Mouse (Mus musculus) ES-Bruce4 (cell line): ENCODE data around the gene Ints13. TPM values are rescaled to one million over a fixed set of nuclear protein-coding genes. Genes with fewer than 3 reads are reported as not detected.

Experiments
- H3K27ac ChIP-seq: 2 replicates; pipeline ENCODE4 v1.5.1; 2012; ENCODE audit warnings: low read length, inconsistent platforms; ENCODE audit not compliant: insufficient read depth
- H3K27me3 ChIP-seq: 2 replicates; pipeline ENCODE4 v1.6.1; 2012; ENCODE audit warnings: mild to moderate bottlenecking, low read length, inconsistent platforms; ENCODE audit not compliant: control insufficient read depth, poor library complexity, insufficient read depth, severe bottlenecking
- H3K36me3 ChIP-seq: 2 replicates; pipeline ENCODE4 v1.6.1; 2012; ENCODE audit warnings: inconsistent platforms, mild to moderate bottlenecking, low read length, moderate library complexity; ENCODE audit not compliant: control insufficient read depth, poor library complexity, insufficient read depth, severe bottlenecking
- H3K4me1 ChIP-seq: one replicate; pipeline ENCODE4 v1.8.1; 2011; ENCODE audit warnings: low read length; ENCODE audit not compliant: control insufficient read depth, insufficient read depth
- H3K4me3 ChIP-seq: 2 replicates; pipeline ENCODE4 v1.5.1; 2011; ENCODE audit warnings: low read depth, mild to moderate bottlenecking, low read length
- H3K9ac ChIP-seq: 2 replicates; pipeline ENCODE4 v1.6.1; 2012; ENCODE audit warnings: low read depth, mild to moderate bottlenecking, inconsistent platforms; ENCODE audit not compliant: poor library complexity, severe bottlenecking
- H3K9me3 ChIP-seq: replicated peaks from 2 replicates; pipeline ENCODE4 v1.6.1; 2012; ENCODE audit warnings: mild to moderate bottlenecking, low read length, inconsistent platforms; ENCODE audit not compliant: control insufficient read depth, poor library complexity, insufficient read depth, severe bottlenecking
- CTCF ChIP-seq: IDR thresholded peaks from one replicate; pipeline ENCODE4 v1.8.1; 2011; ENCODE audit warnings: low read depth, low read length
- EP300 ChIP-seq: IDR thresholded peaks from 2 replicates; pipeline ENCODE4 v1.6.1; 2011; ENCODE audit warnings: low read depth, low read length; ENCODE audit not compliant: insufficient read depth
- POLR2A ChIP-seq: IDR thresholded peaks from one replicate; pipeline ENCODE4 v1.8.1; 2011; ENCODE audit warnings: low read length; ENCODE audit not compliant: insufficient read depth
- polyA plus RNA-seq: library from polyadenylated mRNA; stranded (reverse); fragments of >200 nt; gene quantifications from 2 replicates; pipeline ENCODE4 v1.2.4, GENCODE M21; 2011; ENCODE audit warnings: low read depth; ENCODE audit not compliant: missing spikeins, insufficient read depth, insufficient read length

Gene Ints13
- polyA plus RNA-seq, result 106 and 118 TPM in 2 replicates

DNA sequence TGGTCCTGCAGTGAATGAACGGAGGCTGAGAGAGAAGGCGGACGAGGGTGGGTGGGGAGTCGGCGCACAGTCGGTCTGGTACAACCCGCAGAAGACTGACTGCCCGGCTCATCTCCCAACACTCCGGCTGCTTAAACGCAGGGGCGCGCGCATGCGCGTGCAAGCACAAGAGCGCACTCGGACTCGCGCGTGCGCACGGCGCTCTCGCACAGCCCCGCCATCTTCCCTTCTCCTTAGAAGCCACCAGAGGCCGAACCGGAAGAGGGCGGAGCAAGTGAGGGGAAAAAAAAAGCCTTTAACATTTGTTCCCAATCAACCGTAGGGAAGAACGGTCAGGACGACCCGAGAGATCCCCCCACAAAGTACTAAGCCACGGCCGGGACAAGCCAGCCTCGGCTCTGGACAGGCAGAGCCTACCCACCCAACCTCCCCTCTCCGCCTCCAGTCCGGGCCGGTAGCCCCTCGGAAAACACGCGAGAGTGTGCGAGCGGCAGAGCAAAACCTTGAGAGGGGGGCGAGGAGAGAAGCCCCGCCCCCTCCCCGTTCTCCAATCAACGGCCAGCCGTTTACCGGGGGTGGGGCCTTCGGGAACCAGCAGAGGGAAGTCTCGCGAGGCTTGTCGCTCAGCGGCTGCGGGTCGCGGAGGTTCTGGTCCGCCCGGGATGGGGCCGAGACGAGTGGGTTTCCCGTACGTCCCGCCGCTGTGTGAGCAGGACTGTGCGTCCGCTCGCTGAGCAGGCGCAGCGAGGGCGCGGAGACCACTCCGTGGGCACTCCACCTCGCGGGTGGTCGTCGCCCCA is at the start of gene Ints13:
Gene Ints13 (minus strand): TSS at position 526 of the 800 bp plus-strand sequence.
- Histone ChIP-seq H3K4me1 (peaks cover 3% of the 10 kb centered on the region), H3K27ac (peak within 1 kb of the TSS; percentile 62), H3K9ac (peak within 1 kb of the TSS; percentile 88), H3K4me3 (peak within 1 kb of the TSS; percentile 98), H3K36me3 (peaks cover 7% of the 10 kb centered on the region), H3K9me3 (no peaks in the 10 kb centered on the region), H3K27me3 (no peaks in the 10 kb centered on the region)
- TF ChIP-seq POLR2A (peak; percentile 86), EP300 (peak; percentile 57; the same call in 1 of the 2 replicates), CTCF (no peak)

DNA sequence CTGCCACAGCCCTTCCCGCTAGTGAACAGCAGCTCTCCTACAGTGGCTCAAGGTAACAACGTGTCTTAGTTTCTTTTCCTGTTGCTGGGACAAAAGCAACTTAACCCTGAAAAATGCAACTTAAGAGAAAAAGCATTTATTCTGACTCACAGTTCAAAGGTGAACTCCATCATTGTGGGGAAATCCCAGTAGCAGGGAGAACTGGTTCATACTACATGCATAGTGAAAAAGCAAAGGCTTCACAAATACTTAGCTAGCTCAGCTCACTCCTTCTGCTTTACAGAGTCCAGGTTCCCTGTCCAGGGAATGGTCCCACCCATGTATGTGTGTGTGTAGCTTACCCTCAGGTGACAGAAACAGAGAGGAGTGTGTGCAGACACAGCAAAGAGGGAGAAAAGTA is 39.0 kb upstream of the Ints13 start:
- H3K9ac ChIP-seq, result no peak overlapping the region
- H3K36me3 ChIP-seq, result peaks cover 73% of the 10 kb centered on the region
- no peak overlapping the region for H3K27ac ChIP-seq
- no peaks in the 10 kb centered on the region for H3K27me3 ChIP-seq
- no peak overlapping the region for H3K4me3 ChIP-seq
- peaks cover 4% of the 10 kb centered on the region for H3K4me1 ChIP-seq
- TF ChIP-seq CTCF (no peak), EP300 (no peak), POLR2A (no peak)
- no peaks in the 10 kb centered on the region for H3K9me3 ChIP-seq

DNA sequence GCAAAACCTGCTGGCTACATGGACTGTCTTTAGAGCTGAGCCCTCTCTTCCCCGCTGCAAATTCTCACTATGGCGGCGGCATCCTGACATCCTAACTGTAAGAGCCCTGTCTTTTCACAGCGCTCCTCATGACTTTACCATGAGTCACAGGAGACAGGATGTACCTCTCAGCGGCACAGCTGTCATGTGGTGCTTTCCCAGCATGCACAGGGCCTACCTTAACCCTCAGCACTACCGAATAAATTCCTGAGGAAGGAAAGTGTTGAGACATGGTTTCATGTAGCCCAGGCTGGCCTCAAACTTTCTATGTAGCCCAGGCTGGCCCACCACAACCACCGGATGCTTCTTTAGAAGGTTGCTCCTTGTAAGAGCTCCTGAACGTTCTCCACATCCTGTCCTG is 38.3 kb upstream of the Ints13 start:
- no peaks in the 10 kb centered on the region for H3K9me3 ChIP-seq
- no peak overlapping the region for H3K27ac ChIP-seq
- H3K4me3 ChIP-seq, result no peak overlapping the region
- no peaks in the 10 kb centered on the region for H3K27me3 ChIP-seq
- TF ChIP-seq CTCF (no peak), POLR2A (no peak), EP300 (no peak)
- H3K4me1 ChIP-seq, result peaks cover 6% of the 10 kb centered on the region
- H3K9ac ChIP-seq, result no peak overlapping the region
- peaks cover 67% of the 10 kb centered on the region for H3K36me3 ChIP-seq

DNA sequence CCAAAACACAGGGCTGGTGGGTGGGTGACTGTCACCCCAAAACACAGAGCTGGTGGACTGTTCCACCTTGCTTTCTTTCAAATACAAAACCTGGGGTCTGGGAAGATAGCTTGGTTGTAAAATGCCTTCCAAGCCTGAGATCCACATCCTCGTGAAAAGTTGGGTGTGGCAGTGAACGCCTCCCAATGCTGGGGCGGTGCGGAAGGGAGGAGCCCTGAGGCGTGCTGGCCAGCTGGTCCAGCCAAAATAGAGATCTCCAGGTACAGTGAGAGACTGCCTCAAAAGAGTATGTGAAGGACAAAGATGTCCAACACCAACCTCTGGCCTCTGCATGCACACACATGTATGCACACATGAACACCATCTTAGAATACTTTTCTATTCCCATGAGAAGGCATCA is 36.9 kb upstream of the Ints13 start:
- Histone ChIP-seq H3K36me3 (peaks cover 67% of the 10 kb centered on the region), H3K27me3 (no peaks in the 10 kb centered on the region), H3K9me3 (no peaks in the 10 kb centered on the region), H3K4me3 (no peak overlapping the region), H3K4me1 (peaks cover 6% of the 10 kb centered on the region), H3K27ac (no peak overlapping the region), H3K9ac (no peak overlapping the region)
- TF ChIP-seq CTCF (no peak), EP300 (no peak), POLR2A (no peak)

DNA sequence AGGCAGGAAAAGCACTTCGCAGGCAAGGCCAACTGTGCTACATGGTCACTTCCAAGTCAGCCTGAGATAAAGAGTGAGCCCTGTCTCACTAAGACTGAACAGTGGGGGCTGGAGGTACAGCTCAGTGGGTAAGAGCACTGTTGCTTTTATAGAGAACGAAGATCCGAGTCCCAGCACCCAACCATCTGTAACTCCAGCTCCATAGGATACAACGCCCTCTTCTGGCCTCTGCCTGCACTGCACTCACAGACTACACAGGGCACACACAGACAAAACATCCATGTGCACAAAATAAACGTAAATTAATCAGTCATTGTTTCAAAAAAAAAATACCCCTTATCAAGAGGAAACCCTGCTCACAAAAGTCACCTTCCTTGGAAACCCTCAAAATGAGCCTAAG is 36.3 kb upstream of the Ints13 start:
- no peaks in the 10 kb centered on the region for H3K9me3 ChIP-seq
- H3K9ac ChIP-seq, result no peak overlapping the region
- peaks cover 6% of the 10 kb centered on the region for H3K4me1 ChIP-seq
- H3K27me3 ChIP-seq, result no peaks in the 10 kb centered on the region
- H3K27ac ChIP-seq, result no peak overlapping the region
- TF ChIP-seq EP300 (no peak), POLR2A (no peak), CTCF (peak; percentile 42)
- H3K36me3 ChIP-seq, result peaks cover 70% of the 10 kb centered on the region
- no peak overlapping the region for H3K4me3 ChIP-seq

DNA sequence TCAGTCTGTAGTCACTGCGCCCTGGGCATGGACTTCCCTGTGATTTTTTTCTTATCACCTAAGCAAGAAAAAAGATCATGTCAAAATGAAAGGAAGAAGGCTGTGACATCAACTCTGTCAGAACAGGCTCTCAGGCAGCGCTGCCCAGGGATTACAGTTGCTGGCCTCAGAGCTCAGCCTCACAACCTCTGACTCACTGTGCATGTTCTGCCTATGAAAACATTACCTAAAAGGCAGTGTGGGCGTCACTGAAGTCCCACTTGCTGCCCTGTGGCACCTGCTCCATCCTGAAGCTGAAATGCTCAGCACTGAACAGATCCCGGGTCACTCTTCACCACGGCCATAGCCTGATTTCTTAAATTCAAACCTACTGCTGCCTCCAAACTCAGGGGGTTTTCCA is 35.1 kb upstream of the Ints13 start:
- no peak for TF ChIP-seq POLR2A
- TF ChIP-seq EP300, result no peak
- TF ChIP-seq CTCF, result no peak
- H3K27me3 ChIP-seq, result no peaks in the 10 kb centered on the region
- H3K36me3 ChIP-seq, result peaks cover 68% of the 10 kb centered on the region

More for the DNA sequence above, 35.1 kb upstream of the Ints13 start:
- H3K9ac ChIP-seq, result no peak overlapping the region
- H3K9me3 ChIP-seq, result no peaks in the 10 kb centered on the region
- H3K4me1 ChIP-seq, result peaks cover 6% of the 10 kb centered on the region
- H3K27ac ChIP-seq, result no peak overlapping the region
- H3K4me3 ChIP-seq, result no peak overlapping the region
